Mouse (Mus musculus): Measurements from ENCODE around the gene Galnt5. TPM values are rescaled to one million over a fixed set of nuclear protein-coding genes. Genes with fewer than 3 reads are reported as not detected.

Galnt5 gene
- polyA plus RNA-seq, 1 experiment from 2014 or later = 2.0 TPM

DNA sequence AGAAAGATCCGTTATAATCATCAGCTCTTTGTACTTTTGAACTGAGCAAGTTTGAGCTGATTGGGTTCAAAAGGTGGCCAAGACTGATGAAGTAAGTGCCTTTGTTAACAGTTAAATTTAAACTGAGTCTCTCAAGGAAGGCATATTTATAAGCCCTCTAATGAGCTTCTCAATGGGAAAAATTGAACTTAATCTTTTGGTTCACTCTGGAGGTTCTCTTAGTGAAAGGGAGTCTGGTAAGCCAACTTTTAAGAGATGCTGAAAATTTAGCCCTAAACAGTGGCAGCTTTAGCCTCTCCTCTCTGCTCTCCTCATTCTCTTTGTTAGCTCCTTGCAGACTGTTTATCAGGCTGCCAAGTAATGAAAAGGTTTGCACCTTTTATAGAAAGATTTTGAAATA lies 97.1 kb downstream of the Galnt5 start:
- Histone ChIP-seq H3K27ac (ENCODE audit: low read depth, low read length) (no peak overlapping the region), H3K27me3 (ENCODE audit: control insufficient read depth, insufficient read depth, low read length) (no peaks in the 10 kb centered on the region), H3K4me3 (ENCODE audit: low read length) (no peak overlapping the region), H3K9ac (ENCODE audit: low read depth, low read length) (no peak overlapping the region), H3K9me3 (ENCODE audit: control insufficient read depth, low read length) (no peaks in the 10 kb centered on the region), H3K4me2 (replicated peaks; ENCODE audit: low read depth, low read length) (no peak overlapping the region), H3K4me1 (ENCODE audit: control insufficient read depth, insufficient read depth, low read length) (no peaks in the 10 kb centered on the region), H3K36me3 (ENCODE audit: control insufficient read depth, insufficient read depth, low read length) (no peaks in the 10 kb centered on the region)
- WGBS = 77% methylated on average over 1 of the region's 1 CpGs
- no peak for ATAC-seq (ENCODE audit: low FRiP score, low TSS enrichment)

Other genes starting within 250 kb of the Galnt5 start
- gene Ermn, start 55.0 kb downstream of the Galnt5 start, polyA plus RNA-seq (2014; fragmentation: Nextera tagmentation; extraction: Ambion mirVana) = not detected in 2 replicates
- 0.29 and 1.0 TPM in 2 replicates for gene Cytip, start 197.6 kb downstream of the Galnt5 start, polyA plus RNA-seq (2014; fragmentation: Nextera tagmentation; extraction: Ambion mirVana)

Data from kidney, embryonic 14.5 days (tissue).